Mouse (Mus musculus): Measurements from ENCODE around the gene Mum1. TPM values are rescaled to one million over a fixed set of nuclear protein-coding genes. Genes with fewer than 3 reads are reported as not detected.

The Mum1 gene
- total RNA-seq, 2 experiments from 2014 or later = 12.3 to 14.3 TPM

- intact Hi-C loops (cut with DNase I) = no loop called here
- peak; percentile 98 to 99 for DNase-seq
Observed at GRCm38 (mm10) chr10:80264341-80265148, 38.3 kb downstream of the Mum1 start.

GRCm38 (mm10) chr10:80265149-80265486, 38.9 kb downstream of the Mum1 start:
- no peak for DNase-seq
- intact Hi-C loops (cut with DNase I) = no loop called here

GRCm38 (mm10) chr10:80270099-80270498, 43.9 kb downstream of the Mum1 start:
- intact Hi-C loops (cut with DNase I) = no loop called here
- DNase-seq = no peak

GRCm38 (mm10) chr10:80270734-80271181, 44.5 kb downstream of the Mum1 start:
- peak in 1 of 2 experiments; percentile 12 for DNase-seq
- intact Hi-C loops (cut with DNase I) = no loop called here

- peak in 1 of 2 experiments; percentile 14 for DNase-seq
- intact Hi-C loops (cut with DNase I) = no loop called here
Observed at GRCm38 (mm10) chr10:80271186-80271843, 45.1 kb downstream of the Mum1 start.

- intact Hi-C loops (cut with DNase I) = no loop called here
- peak in 1 of 2 experiments; percentile 14 for DNase-seq
Observed at GRCm38 (mm10) chr10:80271870-80272585, 45.8 kb downstream of the Mum1 start.

- intact Hi-C loops (cut with DNase I) = no loop called here
Observed at GRCm38 (mm10) chr10:80273847-80274246, 47.6 kb downstream of the Mum1 start.

GRCm38 (mm10) chr10:80276238-80276637, 50.0 kb downstream of the Mum1 start:
- intact Hi-C loops (cut with DNase I) = no loop called here
- DNase-seq = no peak

More at GRCm38 (mm10) chr10:80273847-80274246, 47.6 kb downstream of the Mum1 start:
- DNase-seq = no peak

GRCm38 (mm10) chr10:80278390-80278789, 52.2 kb downstream of the Mum1 start:
- DNase-seq = no peak
- intact Hi-C loops (cut with DNase I) = no loop called here

GRCm38 (mm10) chr10:80279273-80279672, 53.0 kb downstream of the Mum1 start:
- intact Hi-C loops (cut with DNase I) = no loop called here
- no peak for DNase-seq

GRCm38 (mm10) chr10:80281304-80281703, 55.1 kb downstream of the Mum1 start:
- intact Hi-C loops (cut with DNase I) = no loop called here
- DNase-seq = no peak

- no peak for DNase-seq
- intact Hi-C loops (cut with DNase I) = no loop called here
Observed at GRCm38 (mm10) chr10:80281921-80282371, 55.7 kb downstream of the Mum1 start.

GRCm38 (mm10) chr10:80282481-80283441, 56.5 kb downstream of the Mum1 start:
- intact Hi-C loops (cut with DNase I) = no loop called here
- no peak for DNase-seq

GRCm38 (mm10) chr10:80285222-80286070, 59.2 kb downstream of the Mum1 start:
- intact Hi-C loops (cut with DNase I) = no loop called here
- no peak for DNase-seq

- intact Hi-C loops (cut with DNase I) = no loop called here
- no peak for DNase-seq
Observed at GRCm38 (mm10) chr10:80288097-80288496, 61.9 kb downstream of the Mum1 start.

GRCm38 (mm10) chr10:80288657-80289056, 62.4 kb downstream of the Mum1 start:
- intact Hi-C loops (cut with DNase I) = no loop called here
- no peak for DNase-seq

GRCm38 (mm10) chr10:80292251-80293146, 66.3 kb downstream of the Mum1 start, which contains the start of gene Rps15:
TSS of gene Rps15 (plus strand) at chr10:80292453.
- DNase-seq = peak; percentile 89 to 92
- intact Hi-C loops (cut with DNase I) = no loop called here

- intact Hi-C loops (cut with DNase I) = no loop called here
- DNase-seq = no peak
Observed at GRCm38 (mm10) chr10:80293325-80293724, 67.1 kb downstream of the Mum1 start.
